In genomic region chr9:25592355-25592955, GRCm38 (mm10) we compare ENCODE assay signal across 9 mouse cellular contexts.
DNase-seq lines count a peak whose midpoint lies in the region; ATAC-seq and TF ChIP-seq lines count a peak whose summit lies in the region.
"Had no signal": no experiment of that assay in that cellular context is flagged by ENCODE, and none has a peak within 500 bp of the region (broad histone marks: within the 10 kb centered on the region; RNA-seq: fewer than 3 reads in every experiment).

No protein-coding gene starts in this region.

- H3K4me2 ChIP-seq in lung, embryonic 15.5 days: no peak overlapping the region
- H3K4me2 ChIP-seq in kidney, embryonic 15.5 days: no peak overlapping the region

- peaks cover 10% of the 10 kb centered on the region; the same call in 1 of the 2 replicates for H3K4me1 ChIP-seq in lung, embryonic 15.5 days
- peaks cover 6% of the 10 kb centered on the region for H3K4me1 ChIP-seq in lung, adult 2 months (ENCODE audit: control insufficient read depth, insufficient read depth, low read length)
- H3K4me1 ChIP-seq in kidney, embryonic 15.5 days: peaks cover 11% of the 10 kb centered on the region
- H3K4me1 ChIP-seq in olfactory bulb, adult 2 months (ENCODE audit: control insufficient read depth, insufficient read depth, low read length): peaks cover 7% of the 10 kb centered on the region

- no peak overlapping the region for H3K27ac ChIP-seq in lung, embryonic 15.5 days
- no peak overlapping the region for H3K27ac ChIP-seq in kidney, embryonic 15.5 days
- 0 out of 2 replicates have a peak overlapping the region, but pooled peaks have one; percentile 21 for H3K27ac ChIP-seq in olfactory bulb, adult 2 months (ENCODE audit: insufficient read depth, low read depth, low read length)
- H3K27ac ChIP-seq: embryonic facial prominence, embryonic 15.5 days had no signal

- 40% methylated on average over 4 of the region's 4 CpGs for WGBS in lung, embryonic 15.5 days
- 21% methylated on average over 4 of the region's 4 CpGs for WGBS in lung, adult 2 months
- WGBS in kidney, embryonic 15.5 days: 55% methylated on average over 4 of the region's 4 CpGs
- WGBS in olfactory bulb, adult 2 months: 59% methylated on average over 4 of the region's 4 CpGs

- ATAC-seq in lung, embryonic 15.5 days (ENCODE audit: borderline replicate concordance, extremely low read depth, low FRiP score, low TSS enrichment): 0 out of 2 replicates have a peak, but pooled peaks have one; percentile 16
- ATAC-seq in kidney, embryonic 15.5 days (replicated peaks; ENCODE audit: low FRiP score): peak; percentile 64
- no peak for ATAC-seq in megakaryocyte progenitor cell, adult 5-6 weeks (replicated peaks; ENCODE audit: poor library complexity)
- ATAC-seq in activated CD4-positive, CD25-positive, alpha-beta regulatory T cell, adult 4 months: no peak

- no peak overlapping the region for H3K9ac ChIP-seq in lung, embryonic 15.5 days
- H3K9ac ChIP-seq in kidney, embryonic 15.5 days: no peak overlapping the region
- H3K9ac ChIP-seq: embryonic facial prominence, embryonic 15.5 days had no signal

- TF ChIP-seq POLR2A in lung, adult 2 months (IDR thresholded peaks at IDR 0.05; ENCODE audit: borderline replicate concordance, extremely low read depth, low read depth, low read length): no peak
- TF ChIP-seq POLR2A in olfactory bulb, adult 2 months (IDR thresholded peaks at IDR 0.05; ENCODE audit: insufficient read depth, low read depth, low read length): no peak

- no peak for TF ChIP-seq CTCF in lung, adult 2 months (IDR thresholded peaks at IDR 0.05; ENCODE audit: insufficient read depth, low read length)
- TF ChIP-seq CTCF in olfactory bulb, adult 2 months (IDR thresholded peaks at IDR 0.05; ENCODE audit: insufficient read depth, low read depth, low read length): no peak

- no peak overlapping the region for H3K4me3 ChIP-seq in lung, embryonic 15.5 days
- no peak overlapping the region for H3K4me3 ChIP-seq in lung, adult 2 months (replicated peaks; ENCODE audit: extremely low read depth, low read depth, low read length)
- no peak overlapping the region for H3K4me3 ChIP-seq in kidney, embryonic 15.5 days (replicated peaks)
- H3K4me3 ChIP-seq in olfactory bulb, adult 2 months (ENCODE audit: insufficient read depth, low read depth, low read length): no peak overlapping the region

- no peak for DNase-seq in lung, adult 2 months
- peak; percentile 60 to 61 for DNase-seq in heart, adult 9 months (ENCODE audit: low spot score in 2 of 2)
- DNase-seq in frontal cortex, postnatal 10 days (ENCODE audit: low spot score in 2 of 2): no peak

- no peaks in the 10 kb centered on the region for H3K36me3 ChIP-seq in lung, embryonic 15.5 days
- H3K36me3 ChIP-seq in kidney, embryonic 15.5 days: no peaks in the 10 kb centered on the region

- no peaks in the 10 kb centered on the region for H3K9me3 ChIP-seq in lung, embryonic 15.5 days
- H3K9me3 ChIP-seq in kidney, embryonic 15.5 days (replicated peaks): no peaks in the 10 kb centered on the region
- H3K9me3 ChIP-seq: embryonic facial prominence, embryonic 15.5 days had no signal

- H3K27me3 ChIP-seq in lung, embryonic 15.5 days: no peaks in the 10 kb centered on the region
- no peaks in the 10 kb centered on the region for H3K27me3 ChIP-seq in kidney, embryonic 15.5 days
- H3K27me3 ChIP-seq: embryonic facial prominence, embryonic 15.5 days had no signal

Comparison
In these comparisons a context has a peak if more than half of its experiments do, and no peak if none do; other contexts are left out.
1. ATAC-seq: peak in lung, embryonic 15.5 days (single experiment) and kidney, embryonic 15.5 days (single experiment); none in megakaryocyte progenitor cell, adult 5-6 weeks (single experiment) and activated CD4-positive, CD25-positive, alpha-beta regulatory T cell, adult 4 months (single experiment).
2. DNase-seq: peak in heart, adult 9 months (2 of 2); none in lung, adult 2 months (single experiment) and frontal cortex, postnatal 10 days (0 of 2).